Mouse (Mus musculus): ENCODE measurements at regions not wholly inside any gene's neighbourhood (a gene's known extent, or its start where the extent isn't known, plus 50 kb on each side); places are given as distances from the start of the nearest gene placed in this dataset.
A peak's percentile ranks its signal among the peaks of the same experiment; 100 is the strongest.

DNA sequence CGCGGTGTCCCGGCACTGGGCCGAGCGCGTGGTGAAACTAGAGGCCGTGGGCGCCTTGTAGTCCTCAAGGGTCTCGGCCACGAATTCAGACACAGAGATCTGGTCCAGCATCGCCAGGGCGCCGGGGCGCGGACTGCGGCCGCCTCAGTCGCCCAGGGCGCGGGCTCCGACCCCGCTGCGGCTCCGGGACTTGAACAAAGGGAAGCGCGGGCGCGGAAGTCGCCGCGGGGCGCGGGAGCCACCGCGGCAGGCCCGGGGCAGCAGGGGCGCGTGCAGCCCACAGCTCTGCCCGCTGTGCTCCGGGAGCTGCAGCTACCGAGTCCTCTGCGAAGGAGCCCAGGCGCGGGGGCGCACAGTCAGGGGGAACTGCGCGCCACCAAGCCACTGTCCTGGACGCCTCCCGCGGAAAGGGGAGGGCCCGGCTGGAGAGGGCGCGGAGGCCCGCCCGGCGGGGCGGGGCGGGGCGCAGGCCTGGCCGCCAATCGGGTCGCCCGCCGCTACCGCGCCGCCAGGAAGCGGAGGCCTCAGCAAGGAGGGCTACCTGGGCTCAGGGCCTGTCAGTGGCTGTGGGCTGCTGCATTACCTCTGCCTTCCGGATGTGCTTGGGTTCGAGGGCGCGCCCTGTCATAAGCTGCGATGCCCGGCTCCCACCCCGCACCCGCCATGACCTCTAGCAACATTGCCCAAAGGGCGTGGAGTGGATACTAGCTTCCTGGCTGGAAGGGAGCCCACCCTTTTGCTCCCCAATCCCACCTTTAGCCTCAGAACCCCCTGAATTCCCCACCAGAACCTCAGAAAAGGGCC lies 155.2 kb upstream of the 9030624G23Rik start:
- peak; percentile 14 to 69 for DNase-seq (ENCODE audit: inconsistent age in 2 of 2, low spot score in 1 of 2)
